Mouse (Mus musculus): ENCODE data around the gene 9230102O04Rik. TPM values are rescaled to one million over a fixed set of nuclear protein-coding genes. Genes with fewer than 3 reads are reported as not detected.

9230102O04Rik gene
- polyA plus RNA-seq, 1 experiment from 2014 or later: not detected

GRCm38 (mm10) chr2:9883803-9884532, 5.4 kb downstream of the 9230102O04Rik start:
- H3K4me3 ChIP-seq: peak overlapping the region; percentile 13
- no peaks in the 10 kb centered on the region for H3K9me3 ChIP-seq
- no peak for ATAC-seq (ENCODE audit: low read depth)
- peaks cover 31% of the 10 kb centered on the region for H3K4me1 ChIP-seq (replicated peaks)
- no peak overlapping the region for H3K9ac ChIP-seq
- peak overlapping the region; percentile 38 for H3K4me2 ChIP-seq
- H3K27ac ChIP-seq (replicated peaks): no peak overlapping the region
- under 1% methylated on average over 27 of the region's 27 CpGs for WGBS
- no peaks in the 10 kb centered on the region for H3K36me3 ChIP-seq
- H3K27me3 ChIP-seq: peaks cover 95% of the 10 kb centered on the region

- Histone ChIP-seq H3K4me2 (peak overlapping the region; percentile 38), H3K4me3 (peak overlapping the region; percentile 13), H3K9ac (no peak overlapping the region), H3K27ac (replicated peaks) (no peak overlapping the region), H3K27me3 (peaks cover 95% of the 10 kb centered on the region), H3K4me1 (replicated peaks) (peaks cover 36% of the 10 kb centered on the region), H3K36me3 (no peaks in the 10 kb centered on the region), H3K9me3 (no peaks in the 10 kb centered on the region)
- ATAC-seq (ENCODE audit: low read depth): no peak
- WGBS: under 1% methylated on average over 43 of the region's 43 CpGs
Observed at GRCm38 (mm10) chr2:9882926-9883802, 6.2 kb downstream of the 9230102O04Rik start.

GRCm38 (mm10) chr2:9882371-9882925, 6.9 kb downstream of the 9230102O04Rik start:
- Histone ChIP-seq H3K36me3 (no peaks in the 10 kb centered on the region), H3K27me3 (peaks cover 95% of the 10 kb centered on the region), H3K9ac (peak overlapping the region; percentile 32; the same call in 1 of the 2 replicates), H3K9me3 (no peaks in the 10 kb centered on the region), H3K4me3 (peak overlapping the region; percentile 13), H3K4me2 (peak overlapping the region; percentile 38), H3K4me1 (replicated peaks) (peaks cover 42% of the 10 kb centered on the region), H3K27ac (replicated peaks) (no peak overlapping the region)
- no peak for ATAC-seq (ENCODE audit: low read depth)
- WGBS: under 1% methylated on average over 39 of the region's 39 CpGs

DNA sequence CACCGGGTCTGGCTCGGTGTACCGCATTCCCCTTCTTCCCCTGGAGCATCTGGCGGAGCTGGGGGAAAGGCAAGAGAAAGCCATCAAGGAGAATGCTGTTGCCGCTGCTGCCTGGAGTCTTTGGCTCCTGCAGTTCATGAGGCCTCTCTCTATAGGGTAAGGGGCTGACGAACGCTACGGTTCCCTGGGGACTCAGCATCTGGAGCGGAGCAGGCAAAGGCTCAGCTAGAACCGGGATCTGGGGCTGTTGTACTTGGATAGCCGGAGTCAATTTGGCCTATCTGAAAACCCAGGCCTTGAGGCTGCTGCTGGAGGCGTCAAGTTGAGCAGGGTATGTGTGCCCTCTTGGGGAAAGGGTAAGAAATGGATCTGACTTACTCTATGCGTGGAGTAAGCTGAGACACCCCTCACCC, 7.7 kb downstream of the 9230102O04Rik start:
- Histone ChIP-seq H3K4me1 (replicated peaks) (peaks cover 49% of the 10 kb centered on the region), H3K27me3 (peaks cover 95% of the 10 kb centered on the region), H3K36me3 (no peaks in the 10 kb centered on the region), H3K9me3 (no peaks in the 10 kb centered on the region), H3K4me3 (peak overlapping the region; percentile 17), H3K9ac (peak overlapping the region; percentile 23; the same call in 1 of the 2 replicates), H3K4me2 (peak overlapping the region; percentile 40), H3K27ac (replicated peaks) (no peak overlapping the region)
- 2% methylated on average over 12 of the region's 13 CpGs for WGBS
- ATAC-seq (ENCODE audit: low read depth): peak; percentile 15; the same call in 1 of the 2 replicates

DNA sequence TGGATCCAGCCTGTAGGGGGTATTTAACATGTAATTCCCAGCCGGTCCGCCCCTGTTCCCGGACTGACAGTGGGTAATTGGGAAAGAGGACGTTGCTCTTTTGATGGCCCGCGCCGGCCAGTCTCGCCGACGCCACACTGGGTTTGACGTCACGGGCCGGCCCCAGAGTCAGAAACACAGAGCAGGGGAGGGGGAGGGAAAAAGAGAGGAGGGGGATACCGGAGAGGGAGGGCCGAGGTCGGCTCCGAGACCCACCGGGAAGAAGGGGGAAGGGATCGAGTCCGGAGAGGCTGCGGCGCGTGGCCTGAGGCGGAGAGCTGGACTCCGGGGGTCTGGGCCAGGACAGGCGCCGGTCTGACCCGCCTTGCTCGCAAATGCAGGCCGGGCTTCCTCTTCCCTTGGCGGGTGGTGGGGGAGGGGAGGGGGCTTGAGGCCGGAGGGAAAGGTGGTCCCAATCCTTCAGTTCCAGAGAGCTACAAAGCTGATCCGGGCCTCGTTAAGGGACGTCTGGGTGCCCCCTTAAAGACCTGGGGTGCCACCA, 8.2 kb downstream of the 9230102O04Rik start, which contains the start of gene 4930412O13Rik:
Gene 4930412O13Rik, plus strand, starts transcription at position 202 of the 541 bp plus-strand sequence.
- H3K36me3 ChIP-seq: no peaks in the 10 kb centered on the region
- no peaks in the 10 kb centered on the region for H3K9me3 ChIP-seq
- H3K4me1 ChIP-seq (replicated peaks): peaks cover 49% of the 10 kb centered on the region
- 0 out of 2 replicates have a peak, but pooled peaks have one; percentile 0 for ATAC-seq (ENCODE audit: low read depth)
- H3K4me2 ChIP-seq: peak within 1 kb of the TSS; percentile 67
- H3K4me3 ChIP-seq: peak within 1 kb of the TSS; percentile 17
- H3K27me3 ChIP-seq: peaks cover 95% of the 10 kb centered on the region
- no peak within 1 kb of the TSS for H3K27ac ChIP-seq (replicated peaks)
- WGBS: under 1% methylated on average over 35 of the region's 35 CpGs
- peak within 1 kb of the TSS; percentile 23; the same call in 1 of the 2 replicates for H3K9ac ChIP-seq

DNA sequence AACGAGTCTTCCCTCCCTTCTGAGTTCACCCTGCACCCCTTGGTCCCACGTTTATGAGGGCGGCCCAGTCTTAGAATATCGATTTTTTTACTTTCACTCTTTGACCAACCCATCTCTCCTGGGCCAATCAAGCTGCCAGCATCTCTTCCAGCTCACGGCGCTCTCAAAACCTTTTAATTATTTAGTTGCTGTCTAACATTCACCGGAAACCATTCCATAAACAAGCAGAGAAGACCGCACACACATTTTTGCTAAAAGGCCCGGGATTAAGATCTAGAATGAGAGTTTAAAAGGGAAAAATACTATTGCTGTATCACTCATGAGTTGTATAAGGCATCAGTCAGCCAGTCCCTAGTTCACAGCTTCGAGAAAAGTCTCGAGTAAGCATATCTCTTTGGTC, 9.1 kb downstream of the 9230102O04Rik start:
- Histone ChIP-seq H3K9ac (no peak overlapping the region), H3K9me3 (no peaks in the 10 kb centered on the region), H3K4me3 (no peak overlapping the region; the same call in 1 of the 2 replicates), H3K36me3 (no peaks in the 10 kb centered on the region), H3K4me2 (peak overlapping the region; percentile 67; the same call in 1 of the 2 replicates), H3K27me3 (peaks cover 95% of the 10 kb centered on the region), H3K4me1 (replicated peaks) (peaks cover 49% of the 10 kb centered on the region), H3K27ac (replicated peaks) (no peak overlapping the region)
- WGBS: 1% methylated on average over 11 of the region's 11 CpGs
- no peak for ATAC-seq (ENCODE audit: low read depth)

DNA sequence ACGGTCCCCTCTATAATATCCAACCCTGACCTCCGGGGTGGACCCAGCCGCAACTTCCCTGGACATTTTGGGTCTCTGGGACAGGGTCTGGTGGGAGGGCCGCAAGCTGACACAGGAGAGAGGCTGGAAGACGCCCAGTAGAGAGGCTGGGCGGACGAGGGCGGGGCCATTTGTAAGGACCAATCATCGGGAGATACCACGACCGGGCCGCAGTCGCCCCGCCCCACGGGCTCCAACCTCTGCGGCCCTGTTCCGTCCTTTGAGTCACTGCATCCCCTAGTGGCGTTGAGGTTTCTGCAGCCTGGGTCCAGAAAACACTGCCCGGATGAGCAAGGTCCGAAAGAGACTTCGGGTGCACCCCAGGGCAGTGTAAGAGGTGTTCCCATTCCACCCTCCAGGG, 9.8 kb downstream of the 9230102O04Rik start:
- WGBS: under 1% methylated on average over 21 of the region's 21 CpGs
- no peaks in the 10 kb centered on the region for H3K9me3 ChIP-seq
- no peak overlapping the region for H3K9ac ChIP-seq
- ATAC-seq (ENCODE audit: low read depth): peak; percentile 90
- H3K27ac ChIP-seq (replicated peaks): no peak overlapping the region
- H3K4me3 ChIP-seq: peak overlapping the region; percentile 39
- H3K27me3 ChIP-seq: peaks cover 95% of the 10 kb centered on the region
- H3K4me2 ChIP-seq: peak overlapping the region; percentile 67
- no peaks in the 10 kb centered on the region for H3K36me3 ChIP-seq
- H3K4me1 ChIP-seq (replicated peaks): peaks cover 57% of the 10 kb centered on the region

DNA sequence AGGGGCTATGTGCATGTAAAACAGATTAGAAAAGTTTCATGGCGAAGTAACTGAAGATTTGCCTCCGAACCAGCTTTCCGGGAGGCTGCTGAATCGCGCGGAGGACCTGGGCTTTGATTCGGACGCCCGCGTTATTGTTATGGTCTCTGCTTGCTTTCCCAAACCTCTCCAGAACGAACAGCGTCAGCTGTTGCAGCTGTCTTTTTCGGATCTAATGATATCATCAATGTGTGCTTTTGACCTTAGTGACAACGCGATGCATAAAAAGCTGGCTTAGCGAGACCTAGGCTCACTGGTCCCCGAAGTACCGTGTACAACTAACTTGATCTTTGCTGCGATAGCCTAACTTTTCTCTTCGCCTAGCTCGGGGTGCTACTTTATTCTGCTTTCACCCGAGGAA, 10.2 kb downstream of the 9230102O04Rik start:
- H3K27ac ChIP-seq (replicated peaks): no peak overlapping the region
- H3K4me2 ChIP-seq: peak overlapping the region; percentile 67
- no peaks in the 10 kb centered on the region for H3K9me3 ChIP-seq
- ATAC-seq (ENCODE audit: low read depth): peak; percentile 4; the same call in 1 of the 2 replicates
- H3K27me3 ChIP-seq: peaks cover 95% of the 10 kb centered on the region
- no peak overlapping the region for H3K9ac ChIP-seq
- H3K36me3 ChIP-seq: no peaks in the 10 kb centered on the region
- 0% methylated on average over 22 of the region's 22 CpGs for WGBS
- H3K4me3 ChIP-seq: peak overlapping the region; percentile 39
- peaks cover 59% of the 10 kb centered on the region for H3K4me1 ChIP-seq (replicated peaks)

- 0 out of 2 replicates have a peak, but pooled peaks have one; percentile 30 for ATAC-seq (ENCODE audit: low read depth)
- Histone ChIP-seq H3K9me3 (no peaks in the 10 kb centered on the region), H3K4me2 (peak overlapping the region; percentile 67), H3K4me1 (replicated peaks) (peaks cover 59% of the 10 kb centered on the region), H3K27me3 (peaks cover 95% of the 10 kb centered on the region), H3K36me3 (no peaks in the 10 kb centered on the region), H3K4me3 (peak overlapping the region; percentile 39), H3K27ac (replicated peaks) (no peak overlapping the region), H3K9ac (peak overlapping the region; percentile 38; the same call in 1 of the 2 replicates)
- WGBS: under 1% methylated on average over 29 of the region's 33 CpGs
Observed at GRCm38 (mm10) chr2:9878564-9879081, 10.7 kb downstream of the 9230102O04Rik start.

GRCm38 (mm10) chr2:9877966-9878563, 11.3 kb downstream of the 9230102O04Rik start:
- 0% methylated on average over 19 of the region's 19 CpGs for WGBS
- H3K9ac ChIP-seq: 0 out of 2 replicates have a peak overlapping the region, but pooled peaks have one; percentile 38
- peaks cover 95% of the 10 kb centered on the region for H3K27me3 ChIP-seq
- H3K4me3 ChIP-seq: peak overlapping the region; percentile 39
- no peak overlapping the region for H3K27ac ChIP-seq (replicated peaks)
- no peaks in the 10 kb centered on the region for H3K36me3 ChIP-seq
- H3K4me2 ChIP-seq: peak overlapping the region; percentile 67
- no peaks in the 10 kb centered on the region for H3K9me3 ChIP-seq
- no peak for ATAC-seq (ENCODE audit: low read depth)
- peaks cover 54% of the 10 kb centered on the region for H3K4me1 ChIP-seq (replicated peaks)

- Histone ChIP-seq H3K36me3 (no peaks in the 10 kb centered on the region), H3K9me3 (no peaks in the 10 kb centered on the region), H3K27me3 (peaks cover 100% of the 10 kb centered on the region), H3K4me2 (peak overlapping the region; percentile 67), H3K4me1 (replicated peaks) (peaks cover 54% of the 10 kb centered on the region), H3K4me3 (peak overlapping the region; percentile 39), H3K9ac (peak overlapping the region; percentile 41; the same call in 1 of the 2 replicates), H3K27ac (replicated peaks) (no peak overlapping the region)
- no peak for ATAC-seq (ENCODE audit: low read depth)
- WGBS: 1% methylated on average over 35 of the region's 35 CpGs
Observed at GRCm38 (mm10) chr2:9877326-9877690, 12.0 kb downstream of the 9230102O04Rik start.

All from neural tube, embryonic 13.5 days (tissue).